Mouse (Mus musculus): ENCODE measurements around the gene Ddost.
A peak's percentile ranks its signal among the peaks of the same experiment; 100 is the strongest.

Gene Ddost

DNA sequence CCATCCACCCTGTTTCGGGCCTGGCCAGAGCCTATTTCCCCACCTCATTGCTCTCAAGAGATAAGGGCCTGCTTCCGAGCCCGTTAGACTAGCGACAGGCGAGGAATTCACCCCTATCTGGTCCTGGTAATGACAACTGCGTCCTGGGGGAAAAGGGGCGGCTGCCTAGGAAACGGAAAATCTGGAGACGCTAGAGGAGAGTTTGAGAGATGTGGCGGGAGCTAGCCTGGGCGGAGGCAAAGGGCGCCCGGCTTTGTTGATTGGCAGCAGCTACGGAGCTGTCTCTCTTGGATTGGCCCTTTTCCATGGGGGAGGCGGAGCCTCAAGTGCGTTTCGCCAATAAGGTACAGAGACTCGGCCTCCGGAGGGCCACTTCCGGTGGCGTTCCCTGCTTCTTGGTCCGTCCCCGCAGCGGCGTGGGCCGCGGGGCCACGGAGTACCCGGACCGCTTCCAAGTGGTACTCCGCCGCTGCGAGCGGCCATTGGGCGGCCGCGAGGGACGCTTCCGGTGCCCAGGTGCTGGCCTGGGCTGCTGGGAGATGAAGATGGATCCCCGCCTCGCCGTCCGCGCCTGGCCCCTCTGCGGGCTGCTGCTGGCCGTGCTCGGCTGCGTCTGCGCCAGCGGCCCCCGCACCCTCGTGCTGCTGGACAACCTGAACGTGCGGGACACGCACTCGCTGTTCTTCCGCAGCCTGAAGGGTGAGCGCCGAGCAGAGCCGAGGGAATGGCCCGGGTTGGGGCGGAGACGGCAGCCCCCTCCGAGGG is at the start of gene Ddost:
Gene Ddost, plus strand, starts transcription at position 391 of the 765 bp plus-strand sequence.
- DNase-seq (ENCODE audit: low spot score), result peak; percentile 99

DNA sequence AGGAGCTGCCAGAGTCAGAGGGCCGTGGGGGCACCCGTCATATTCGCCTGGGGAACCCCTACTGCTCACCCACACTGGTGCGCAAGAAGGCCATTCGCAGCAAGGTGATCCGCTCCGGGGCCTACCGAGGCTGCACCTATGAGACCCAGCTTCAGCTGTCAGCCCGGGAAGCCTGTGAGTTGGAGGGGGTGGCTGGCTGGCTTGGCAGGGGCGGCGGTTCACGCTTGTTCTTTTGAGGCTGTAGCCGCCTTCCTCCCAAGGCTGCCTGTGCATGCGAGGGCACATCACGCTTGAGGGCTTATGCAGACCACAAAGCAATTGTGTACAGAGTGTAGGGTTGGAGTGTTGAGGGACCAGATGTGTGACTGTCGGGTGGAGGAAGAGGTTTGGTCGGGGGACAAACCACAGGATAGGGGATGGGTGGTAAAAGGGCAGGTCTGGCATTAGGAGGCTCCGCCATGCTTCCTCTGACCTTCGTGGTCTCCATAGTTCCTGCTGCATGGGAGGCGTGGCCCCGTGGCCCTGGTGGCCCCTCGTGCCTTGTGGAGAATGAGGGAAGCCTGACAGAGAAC is 47.3 kb upstream of the Ddost start:
- DNase-seq (ENCODE audit: low spot score), result no peak

DNA sequence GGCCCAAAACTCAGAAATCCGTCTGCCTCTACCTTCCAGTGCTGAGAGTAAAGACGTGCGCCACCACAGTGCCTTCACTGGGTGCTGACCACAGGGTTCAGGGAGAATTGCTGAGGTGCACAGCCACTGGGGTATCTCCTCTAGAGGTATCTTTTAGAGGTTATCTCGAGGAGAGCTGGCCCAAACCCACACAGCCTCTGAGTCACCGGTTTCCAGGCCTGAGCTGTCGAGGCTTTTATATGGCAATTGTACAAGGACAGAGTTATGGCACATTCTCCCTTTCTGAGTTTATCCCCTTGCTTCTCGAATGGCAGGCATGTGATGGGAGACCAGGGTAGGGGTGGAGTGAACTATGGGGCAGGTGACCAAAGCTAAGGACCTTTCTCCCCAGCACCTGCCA is 45.9 kb upstream of the Ddost start:
- DNase-seq (ENCODE audit: low spot score), result no peak

DNA sequence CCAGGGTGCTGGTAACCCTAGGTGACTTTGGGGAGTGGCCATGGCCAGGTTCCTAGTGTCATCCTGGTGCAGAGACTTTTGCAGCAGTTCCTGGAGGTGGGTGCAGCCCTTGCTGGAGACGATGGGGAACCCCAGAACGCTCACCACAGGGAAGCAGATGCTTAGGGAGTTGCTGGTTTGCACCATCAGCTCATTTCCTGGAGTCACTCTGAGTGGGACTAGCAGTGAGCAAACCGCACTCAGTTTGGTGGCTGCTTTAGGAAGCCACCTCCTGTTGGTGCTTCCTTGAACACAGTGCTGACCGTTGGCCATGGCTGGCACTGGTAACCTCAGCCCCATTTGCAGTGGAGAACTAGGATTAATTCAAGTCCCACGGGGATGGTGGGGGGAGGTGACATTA is 45.0 kb upstream of the Ddost start:
- no peak for DNase-seq (ENCODE audit: low spot score)

DNA sequence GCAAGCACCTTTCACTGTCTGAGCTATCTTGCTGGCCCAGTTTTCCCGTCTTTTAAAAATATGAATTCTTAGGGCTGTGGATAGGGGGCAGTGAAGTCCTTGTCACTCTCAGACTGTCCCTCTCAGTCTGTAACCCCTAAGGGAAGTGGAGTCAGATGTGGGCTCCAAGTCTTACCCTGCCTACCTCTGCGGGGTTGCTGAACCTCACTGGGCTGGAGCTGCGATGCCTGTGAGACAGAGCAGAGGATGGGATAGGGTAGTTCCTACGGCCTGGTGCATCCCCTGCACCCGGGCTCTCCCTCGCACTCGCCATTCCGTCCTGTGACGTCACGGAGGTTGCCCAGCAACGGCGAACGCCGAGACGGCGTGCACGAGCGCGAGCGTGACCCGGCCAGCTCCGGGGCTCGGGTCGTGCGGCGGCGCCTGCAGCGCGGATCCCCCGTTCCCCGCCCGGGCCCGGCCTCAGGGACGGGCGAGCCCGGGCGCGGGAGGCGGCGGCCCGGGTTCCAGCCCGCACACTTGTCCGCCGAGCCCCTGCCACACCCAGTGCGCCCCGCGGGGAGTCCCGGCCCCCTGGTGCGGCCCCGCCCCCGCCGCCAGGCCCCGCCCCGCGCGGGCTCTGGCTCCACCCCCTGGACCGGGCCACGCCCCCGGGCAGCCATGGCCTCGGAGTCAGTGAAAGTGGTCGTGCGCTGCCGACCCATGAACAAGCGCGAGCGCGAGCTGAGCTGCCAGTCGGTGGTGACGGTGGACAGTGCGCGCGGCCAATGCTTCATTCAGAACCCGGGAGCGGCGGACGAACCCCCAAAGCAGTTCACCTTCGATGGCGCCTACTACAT is 42.5 kb upstream of the Ddost start:
- DNase-seq (ENCODE audit: low spot score), result peak; percentile 89

DNA sequence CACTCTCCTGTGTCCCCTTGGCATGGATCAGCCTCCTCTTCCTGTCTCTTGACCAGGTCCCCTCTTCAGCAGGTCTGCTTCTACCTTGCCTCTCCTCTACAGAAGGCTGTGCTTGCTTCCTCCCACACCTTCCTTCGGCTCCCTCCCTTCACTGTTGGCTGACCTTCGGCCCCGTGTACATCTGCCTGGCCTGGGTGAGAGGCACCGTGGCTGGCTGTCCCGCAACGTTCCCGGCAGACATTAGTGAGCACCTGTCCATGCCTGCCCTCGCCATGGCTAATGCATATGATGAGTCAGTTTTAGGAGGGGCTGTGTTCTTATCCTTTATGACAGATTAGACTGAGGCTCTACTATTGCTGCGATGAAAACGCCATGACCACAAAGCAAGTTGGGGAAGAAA is 36.7 kb upstream of the Ddost start:
- DNase-seq (ENCODE audit: low spot score), result no peak

DNA sequence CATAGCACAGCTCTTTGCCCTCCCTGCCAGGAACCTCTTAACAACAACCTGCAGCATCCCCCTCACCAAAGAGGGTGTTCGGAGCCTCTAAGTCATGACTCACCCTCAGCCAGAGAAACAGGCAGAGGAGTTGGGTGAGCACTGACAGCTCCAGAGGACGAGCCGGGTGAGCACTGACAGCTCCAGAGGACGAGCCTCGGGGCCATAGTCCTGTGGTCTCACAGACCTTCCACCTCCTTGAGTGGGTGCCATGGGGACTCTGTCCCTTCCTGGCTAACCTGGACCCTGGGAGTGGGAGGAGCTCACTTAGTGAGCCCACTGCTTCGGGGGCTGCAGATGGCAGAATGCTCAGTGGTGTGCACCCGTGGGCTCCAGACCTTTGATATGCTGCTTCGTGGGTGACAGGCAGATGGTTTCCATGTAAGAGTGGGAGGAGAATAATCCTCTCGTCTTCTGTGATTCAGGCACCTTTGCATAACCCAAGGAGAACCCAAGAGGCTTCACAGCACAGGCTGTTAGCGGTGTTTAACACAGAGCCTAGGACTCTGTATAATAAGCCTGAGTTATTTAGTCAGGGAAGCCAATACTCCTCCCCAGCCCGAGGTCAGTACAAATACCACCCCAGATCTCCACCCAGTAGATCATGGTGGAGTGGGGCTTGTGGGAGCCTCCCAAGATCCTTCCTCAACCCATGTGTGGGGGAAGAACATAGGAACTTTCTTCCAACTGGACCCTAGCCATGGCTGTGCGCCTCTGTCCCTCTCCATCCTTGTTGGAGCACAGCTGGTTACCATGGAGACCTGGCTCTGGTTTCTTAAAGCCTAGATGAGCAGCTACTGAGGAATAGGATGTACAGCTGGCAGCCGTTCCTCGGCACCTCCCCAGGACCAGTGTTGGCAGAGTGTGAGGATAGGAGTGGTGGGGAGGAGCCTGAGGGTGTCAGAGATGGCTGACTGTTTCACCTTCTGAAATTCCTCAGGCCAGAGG is 32.2 kb upstream of the Ddost start:
- DNase-seq (ENCODE audit: low spot score), result peak; percentile 62

DNA sequence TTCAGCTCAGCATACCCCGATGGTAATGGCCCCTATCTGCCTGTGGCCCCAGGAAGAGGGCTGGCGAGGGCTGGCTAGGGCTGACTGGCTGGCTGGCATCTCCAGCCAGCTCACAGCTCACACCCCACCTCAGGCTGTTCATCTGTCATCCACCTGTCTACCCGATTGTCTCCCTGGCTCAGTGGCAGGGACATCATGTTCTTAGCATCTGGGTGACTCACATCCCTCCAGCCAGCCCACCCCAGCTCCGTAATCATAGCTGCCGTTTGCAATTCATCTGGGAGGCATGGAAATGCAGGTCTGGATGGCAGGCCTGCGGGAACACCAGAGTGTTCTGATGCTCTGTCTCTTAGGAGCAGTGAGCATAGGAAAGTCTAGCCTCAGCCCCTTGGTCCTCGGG is 26.2 kb upstream of the Ddost start:
- no peak for DNase-seq (ENCODE audit: low spot score)

DNA sequence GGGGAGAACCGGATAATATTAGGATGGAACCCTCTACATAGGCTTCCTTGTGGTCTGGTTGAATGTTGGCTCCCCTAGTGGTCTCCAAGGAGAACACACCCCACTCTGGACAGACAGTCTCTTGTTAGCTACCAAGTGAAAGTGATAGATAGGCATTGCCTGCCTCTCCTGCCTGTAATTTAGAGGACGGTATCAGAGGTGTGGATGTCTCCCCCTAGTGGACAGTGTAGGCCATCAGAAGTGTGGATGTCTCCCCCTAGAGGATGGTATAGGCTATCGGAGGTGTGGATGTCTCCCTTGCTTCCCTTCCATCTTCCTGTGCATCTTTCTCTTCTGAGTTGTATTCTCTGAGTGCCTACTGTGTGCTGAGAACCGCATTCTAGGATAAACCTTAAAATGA is 21.7 kb upstream of the Ddost start:
- DNase-seq (ENCODE audit: low spot score), result peak; percentile 77

DNA sequence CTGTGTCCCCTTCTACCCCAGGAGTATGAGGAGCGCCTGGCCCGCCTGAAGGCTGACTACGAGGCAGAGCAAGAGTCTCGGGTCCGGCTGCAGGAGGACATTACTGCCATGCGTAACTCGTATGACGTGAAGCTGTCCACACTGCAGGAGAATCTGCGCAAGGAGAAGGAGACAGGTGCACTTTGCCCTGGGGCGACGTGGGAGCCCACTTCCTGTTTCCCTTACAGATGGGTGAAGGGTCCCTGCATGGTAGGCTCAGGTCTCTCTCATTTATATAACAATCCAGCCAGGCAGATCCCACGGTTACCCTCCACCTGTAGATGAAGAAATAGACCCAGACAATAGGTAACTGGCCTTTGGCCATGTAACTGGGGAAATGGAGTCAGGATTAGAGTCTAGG is 18.1 kb upstream of the Ddost start:
- DNase-seq (ENCODE audit: low spot score), result no peak

DNA sequence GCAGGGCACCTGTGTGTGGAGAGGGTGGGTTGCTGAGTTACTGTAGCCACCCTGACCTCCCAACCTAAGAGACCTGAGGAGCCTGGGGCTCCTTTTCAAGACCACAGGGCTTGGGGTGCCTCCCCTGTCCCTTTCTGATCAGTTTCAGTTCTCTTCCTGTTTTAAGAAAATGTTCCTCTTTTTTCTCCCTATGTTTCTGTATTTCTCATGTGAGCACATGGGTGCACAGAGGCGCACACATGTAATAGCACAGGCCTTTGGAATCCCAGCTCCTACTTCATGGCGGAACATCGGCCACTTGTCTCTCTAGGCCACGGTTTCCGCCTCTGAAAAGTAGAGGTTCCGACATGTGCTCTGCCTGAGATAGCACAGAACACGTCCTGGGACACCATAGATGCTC is 15.8 kb upstream of the Ddost start:
- DNase-seq (ENCODE audit: low spot score), result no peak

DNA sequence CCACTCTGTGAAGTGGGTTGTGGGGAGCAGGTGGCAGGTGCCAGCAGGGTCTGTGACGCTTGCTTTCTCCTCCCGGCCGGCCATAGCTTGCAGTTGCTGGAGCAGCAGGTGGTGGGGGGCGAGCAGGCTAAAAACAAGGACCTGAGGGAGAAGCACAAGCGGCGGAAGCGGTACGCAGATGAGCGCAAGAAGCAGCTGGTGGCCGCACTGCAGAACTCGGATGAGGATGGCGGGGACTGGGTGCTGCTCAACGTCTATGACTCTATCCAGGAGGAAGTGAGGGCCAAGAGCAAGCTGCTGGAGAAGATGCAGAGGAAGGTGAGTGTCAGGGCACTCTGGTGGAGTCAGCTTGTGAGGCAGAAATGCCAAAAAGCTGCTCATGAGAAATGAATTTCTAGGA is 12.5 kb upstream of the Ddost start:
- DNase-seq (ENCODE audit: low spot score), result no peak

DNA sequence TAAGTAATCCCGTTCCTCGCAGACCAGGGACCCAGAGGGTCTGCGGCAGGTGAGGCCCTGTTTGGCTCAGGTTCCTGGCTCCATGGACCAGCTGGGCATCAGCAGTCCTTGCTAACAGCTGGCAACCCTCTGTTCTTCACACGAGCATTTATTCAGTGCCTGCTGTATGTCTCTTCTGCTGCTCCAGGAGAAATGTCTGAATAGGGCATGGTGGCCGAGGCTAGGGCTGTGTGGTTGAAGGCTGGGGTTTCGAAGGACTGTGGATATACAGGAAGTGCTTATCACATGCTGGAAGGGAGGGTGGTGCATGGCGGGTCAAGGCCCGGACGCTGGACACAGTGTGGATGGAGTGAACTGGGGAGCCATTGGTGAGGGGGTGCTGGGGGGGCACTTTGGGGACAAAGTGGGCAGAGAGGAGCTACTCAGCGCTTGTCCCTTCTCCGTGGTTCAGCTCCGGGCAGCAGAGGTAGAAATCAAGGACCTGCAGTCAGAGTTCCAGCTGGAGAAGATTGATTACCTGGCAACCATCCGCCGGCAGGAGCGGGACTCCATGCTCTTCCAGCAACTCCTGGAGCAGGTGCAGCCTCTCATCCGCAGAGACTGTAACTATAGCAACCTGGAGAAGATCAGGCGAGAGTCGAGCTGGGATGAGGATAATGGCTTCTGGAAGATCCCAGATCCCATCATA is 11.1 kb upstream of the Ddost start:
- no peak for DNase-seq (ENCODE audit: low spot score)

DNA sequence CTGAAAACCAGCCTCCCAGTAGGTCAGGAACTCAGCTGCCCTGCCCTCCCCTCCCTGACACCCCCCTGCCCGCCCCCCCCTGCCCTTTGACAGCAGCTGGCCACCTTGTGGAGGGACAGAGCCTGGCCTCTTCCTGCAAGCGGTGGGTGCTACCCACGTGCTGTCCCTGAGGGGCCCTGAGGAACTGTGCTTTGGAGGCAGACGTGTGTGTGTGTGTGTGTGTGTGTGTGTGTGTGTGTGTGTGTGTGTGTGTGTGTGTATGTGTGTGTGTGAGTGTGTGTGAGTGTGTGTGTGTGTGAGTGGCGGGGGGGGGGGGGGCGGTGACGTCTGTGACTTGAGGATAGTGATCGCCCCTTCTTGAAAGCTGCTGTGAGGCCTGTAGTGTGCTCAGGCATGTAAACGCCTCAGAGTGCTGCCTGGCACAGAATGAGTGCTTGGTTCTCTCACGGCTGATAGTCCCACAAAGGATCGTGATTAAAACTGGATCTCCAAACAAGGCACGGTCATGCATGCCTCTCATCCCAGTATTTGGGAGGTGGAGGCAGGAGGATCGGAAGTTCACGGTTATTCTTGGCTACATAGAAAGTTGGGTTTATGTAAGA is 10.5 kb upstream of the Ddost start:
- DNase-seq (ENCODE audit: low spot score), result no peak

DNA sequence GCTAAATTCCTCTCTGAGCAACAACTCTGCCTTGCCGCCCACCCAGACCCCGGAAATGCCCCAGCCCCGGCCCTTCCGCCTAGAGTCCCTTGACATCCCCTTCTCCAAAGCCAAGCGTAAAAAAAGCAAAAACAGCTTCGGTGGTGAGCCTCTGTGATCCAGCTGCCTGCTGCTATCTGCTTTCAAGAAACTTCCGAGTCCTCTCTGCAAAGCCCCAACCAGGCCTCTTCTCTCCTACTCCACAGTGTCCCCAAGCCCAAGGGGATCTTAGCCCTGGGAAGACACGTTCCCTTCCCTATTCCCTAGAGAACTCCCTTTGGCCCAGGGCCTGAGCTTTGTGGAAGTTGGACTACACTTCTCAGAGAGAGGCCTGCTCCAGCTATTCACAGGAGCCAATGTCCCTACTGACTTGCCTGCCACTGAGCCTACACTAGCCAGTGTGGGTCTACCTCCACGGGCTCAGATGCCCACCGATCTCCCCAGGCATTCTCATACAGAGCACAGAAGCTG is 3.2 kb upstream of the Ddost start:
- DNase-seq (ENCODE audit: low spot score), result no peak

DNA sequence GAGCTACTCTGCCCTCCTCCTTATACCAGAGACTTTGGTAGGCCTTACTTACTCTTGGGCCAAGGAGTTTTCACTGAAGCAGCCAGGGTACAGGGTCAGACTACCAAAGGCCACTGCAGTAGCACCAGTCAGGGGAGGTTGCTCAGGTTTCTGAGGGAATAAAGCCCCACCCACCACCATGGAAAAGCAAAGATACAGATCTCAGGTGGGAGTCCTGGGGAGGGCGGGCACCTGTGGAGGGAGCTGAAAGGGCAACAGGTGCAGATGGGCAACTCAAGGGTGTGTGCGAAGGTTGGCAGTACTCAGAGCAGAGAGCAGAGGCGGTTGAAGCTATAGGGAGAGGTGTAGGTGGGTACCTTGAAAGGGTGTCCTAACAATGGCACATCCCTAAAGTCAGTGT is 1.5 kb upstream of the Ddost start:
- DNase-seq (ENCODE audit: low spot score), result no peak

DNA sequence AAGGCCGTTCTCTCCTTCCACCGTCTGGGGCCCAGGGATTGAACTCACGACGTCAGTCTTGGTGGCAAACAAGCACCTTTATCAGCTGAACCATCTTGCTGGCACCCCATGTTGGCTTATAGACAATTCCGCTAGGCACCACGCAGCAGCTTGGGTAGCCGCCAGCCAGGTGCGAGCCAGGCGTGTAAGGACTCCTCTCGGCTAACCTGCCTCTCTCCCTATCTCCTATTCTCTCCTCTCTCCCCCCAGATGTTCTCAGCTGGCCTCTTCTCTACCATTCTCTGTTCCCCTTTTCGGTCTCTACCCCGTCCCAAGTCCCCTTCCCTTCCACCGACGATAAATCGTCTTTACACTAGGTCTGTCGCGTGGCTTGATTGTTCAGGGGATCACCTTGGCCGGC is 788 bp upstream of the Ddost start:
- DNase-seq (ENCODE audit: low spot score), result no peak

DNA sequence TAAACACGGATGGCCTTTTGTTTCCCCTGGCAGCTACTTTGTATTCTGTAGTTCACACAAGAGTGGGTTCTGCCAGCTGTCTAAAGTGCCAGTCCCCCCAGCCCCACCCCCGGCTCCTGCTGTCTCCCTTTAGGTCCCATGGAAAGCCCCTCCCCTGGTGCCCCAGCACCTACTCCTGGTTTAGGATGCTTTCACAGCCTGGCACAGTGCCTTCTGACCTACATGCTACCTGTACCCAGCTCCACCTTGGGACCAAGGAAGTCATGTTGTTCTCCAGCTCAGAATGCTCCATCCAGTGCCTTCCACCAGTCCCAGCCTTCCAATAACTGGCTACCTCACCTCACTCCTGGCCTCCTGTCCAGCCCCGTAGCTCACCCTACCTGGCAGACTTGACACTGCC is 2.5 kb downstream of the Ddost start:
- no peak for DNase-seq (ENCODE audit: low spot score)

DNA sequence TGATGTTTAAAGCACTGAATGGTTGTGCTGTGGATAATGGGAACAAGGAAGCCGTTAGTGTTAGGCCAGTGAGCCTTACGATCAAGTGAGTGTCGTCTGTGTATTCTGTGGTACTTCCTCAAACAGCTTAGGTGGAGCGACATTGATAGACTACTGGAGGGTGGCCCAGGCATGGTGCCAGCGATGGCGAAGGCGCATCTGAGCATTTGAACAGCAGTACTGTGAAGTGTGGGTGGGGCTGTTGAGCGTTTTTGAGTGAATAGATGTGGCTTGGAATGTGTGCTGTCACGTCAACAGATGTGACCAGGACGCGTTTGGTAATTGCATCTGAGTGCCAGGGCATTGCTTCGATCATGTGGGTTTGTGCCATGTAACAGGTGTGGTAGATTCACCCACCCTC is 3.2 kb downstream of the Ddost start:
- DNase-seq (ENCODE audit: low spot score), result no peak

DNA sequence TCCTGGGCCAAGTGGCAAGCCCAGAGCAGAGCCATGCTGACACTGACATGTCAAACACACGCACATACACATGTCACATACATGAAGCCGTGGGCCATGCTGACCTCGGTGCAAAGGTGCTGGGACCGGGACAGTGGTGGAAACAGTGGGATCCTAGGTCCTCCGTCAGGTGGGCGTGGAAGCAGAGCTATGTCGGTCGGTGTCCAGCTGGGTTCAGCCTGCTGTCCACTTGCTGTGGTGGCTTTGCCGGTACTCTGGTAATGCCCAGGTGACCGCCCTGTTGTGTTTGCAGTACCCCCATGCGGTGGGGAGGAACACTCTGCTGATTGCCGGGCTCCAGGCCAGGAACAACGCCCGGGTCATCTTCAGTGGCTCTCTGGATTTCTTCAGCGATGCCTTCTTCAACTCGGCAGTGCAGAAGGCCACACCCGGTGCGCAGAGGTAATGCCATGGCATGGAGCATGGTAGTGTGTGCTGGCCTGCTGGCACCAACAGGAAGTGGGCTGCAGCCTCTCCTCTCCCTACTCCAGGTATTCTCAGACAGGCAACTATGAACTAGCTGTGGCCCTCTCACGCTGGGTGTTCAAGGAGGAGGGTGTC is 5.9 kb downstream of the Ddost start:
- DNase-seq (ENCODE audit: low spot score), result no peak

Measured in layer of hippocampus, adult 11-12 months (tissue).